Mouse (Mus musculus) heart, embryonic 11.5 days (tissue): ENCODE measurements around the gene Wdr31. TPM values are rescaled to one million over a fixed set of nuclear protein-coding genes. Genes with fewer than 3 reads are reported as not detected.

Experiments
- ATAC-seq: fragments of 200-750 bp; cut with Nextera tagmentation; replicated peaks from 2 replicates; pipeline ENCODE4 v1.8.0; 2017; ENCODE audit warnings: moderate library complexity; ENCODE audit not compliant: insufficient number of reproducible peaks, low FRiP score, low TSS enrichment
- H3K27ac ChIP-seq: fragments of 300-500 bp; sonication (generic); 2 replicates; pipeline ENCODE4 v1.5.1; 2014; ENCODE audit warnings: mild to moderate bottlenecking, low read depth, low read length
- H3K27me3 ChIP-seq: fragments of 300-500 bp; sonication (generic); 2 replicates; pipeline ENCODE4 v1.6.1; 2014; ENCODE audit warnings: mild to moderate bottlenecking, low read length, mixed read lengths; ENCODE audit not compliant: control insufficient read depth, insufficient read depth
- H3K36me3 ChIP-seq: fragments of 300-500 bp; sonication (generic); 2 replicates; pipeline ENCODE4 v1.6.1; 2014; ENCODE audit warnings: mild to moderate bottlenecking, low read length, moderate library complexity, mixed read lengths; ENCODE audit not compliant: control insufficient read depth, insufficient read depth
- H3K4me1 ChIP-seq: fragments of 300-500 bp; sonication (generic); 2 replicates; pipeline ENCODE4 v1.6.1; 2014; ENCODE audit warnings: low read length; ENCODE audit not compliant: control insufficient read depth, insufficient read depth
- H3K4me2 ChIP-seq: fragments of 300-500 bp; sonication (generic); 2 replicates; pipeline ENCODE4 v1.6.1; 2014; ENCODE audit warnings: mild to moderate bottlenecking, moderate library complexity
- H3K4me3 ChIP-seq: fragments of 300-500 bp; sonication (generic); 2 replicates; pipeline ENCODE4 v1.5.1; 2014; ENCODE audit warnings: low read depth, low read length
- H3K9ac ChIP-seq: fragments of 300-500 bp; sonication (generic); 2 replicates; pipeline ENCODE4 v1.6.1; 2014; ENCODE audit warnings: mild to moderate bottlenecking, low read depth, low read length, moderate library complexity
- H3K9me3 ChIP-seq: fragments of 300-500 bp; sonication (generic); replicated peaks from 2 replicates; pipeline ENCODE4 v1.6.1; 2016; ENCODE audit warnings: low read length; ENCODE audit not compliant: control insufficient read depth
- WGBS: fragments of 180-500 bp; shearing (Covaris S2); extraction: QIAGEN DNeasy Blood & Tissue Kit; methylation state at CpG from one replicate; pipeline ENCODE4 v1.1.7; 2014; ENCODE audit not compliant: insufficient replicate concordance; 5-methylcytosine and 5-hydroxymethylcytosine counted together
- polyA plus RNA-seq: library from polyadenylated mRNA; unstranded; fragments of >200 nt; fragmentation: Nextera tagmentation; extraction: Ambion mirVana; gene quantifications from 2 replicates; pipeline ENCODE4 v1.2.1, GENCODE M21; 2014

The Wdr31 gene
- polyA plus RNA-seq, 1 experiment from 2014 or later: 3.0 TPM

DNA sequence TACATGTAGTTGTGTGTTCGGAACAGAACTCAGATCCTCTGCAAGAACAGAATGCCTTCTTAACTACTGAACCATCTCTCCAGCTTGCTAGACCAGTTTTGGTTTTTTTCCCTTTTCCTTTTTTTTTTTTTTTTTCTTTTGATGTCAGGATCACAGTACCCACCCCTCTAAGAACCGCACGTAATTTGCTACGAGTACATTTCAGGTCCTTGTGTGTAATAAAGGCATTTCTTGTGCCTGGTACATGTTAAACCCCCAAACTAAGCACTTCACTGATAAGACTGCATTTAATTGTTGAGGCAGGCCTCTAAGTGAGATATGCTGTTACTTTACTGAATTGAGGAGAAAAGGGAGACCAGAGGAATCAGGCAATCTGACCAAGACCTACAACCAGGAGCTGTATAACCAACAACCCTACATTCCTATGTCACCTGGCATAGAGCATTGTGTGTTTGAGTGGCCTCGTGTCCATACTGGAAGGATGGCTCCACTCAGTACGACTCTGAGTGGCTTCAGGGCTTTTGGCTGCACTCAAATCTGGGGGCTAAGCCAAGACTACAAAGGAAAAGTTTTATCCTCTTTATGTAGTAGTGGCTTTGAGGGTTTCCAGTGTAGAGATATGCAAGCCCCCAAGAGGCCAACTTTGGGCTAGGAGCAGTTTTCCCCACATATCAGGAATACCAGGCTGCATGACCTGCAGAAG is 7.0 kb upstream of the Wdr31 start:
- Histone ChIP-seq H3K27ac (no peak overlapping the region), H3K9me3 (no peaks in the 10 kb centered on the region), H3K36me3 (no peaks in the 10 kb centered on the region), H3K9ac (no peak overlapping the region), H3K4me2 (no peak overlapping the region), H3K4me1 (peaks cover 4% of the 10 kb centered on the region; the same call in 1 of the 2 replicates), H3K27me3 (peaks cover 8% of the 10 kb centered on the region), H3K4me3 (no peak overlapping the region)
- ATAC-seq: no peak
- 74% methylated on average over 6 of the region's 6 CpGs for WGBS

DNA sequence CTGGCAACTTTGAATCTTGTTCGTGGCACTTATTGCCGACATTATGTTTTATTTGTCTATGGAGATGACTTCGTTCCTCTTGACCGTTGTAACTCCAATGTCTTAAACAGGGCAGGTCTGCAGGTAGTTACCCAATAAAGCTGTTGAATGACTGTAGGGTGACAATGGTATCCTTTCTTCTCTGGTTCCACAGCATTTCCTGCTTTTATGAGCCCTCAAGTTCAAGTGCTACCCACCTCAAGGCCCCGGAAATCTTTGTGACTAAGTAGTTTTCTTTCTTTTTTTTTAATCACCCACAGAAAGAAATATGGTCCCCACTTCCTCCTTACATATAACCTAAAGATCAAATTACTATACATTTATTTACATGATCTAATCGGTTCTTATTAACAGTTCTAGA is 5.1 kb upstream of the Wdr31 start:
- peaks cover 4% of the 10 kb centered on the region; the same call in 1 of the 2 replicates for H3K4me1 ChIP-seq
- H3K27ac ChIP-seq: no peak overlapping the region
- H3K9ac ChIP-seq: no peak overlapping the region
- peaks cover 8% of the 10 kb centered on the region for H3K27me3 ChIP-seq
- 83% methylated on average over 6 of the region's 6 CpGs for WGBS
- no peak overlapping the region for H3K4me3 ChIP-seq
- H3K36me3 ChIP-seq: no peaks in the 10 kb centered on the region
- H3K4me2 ChIP-seq: no peak overlapping the region
- H3K9me3 ChIP-seq: no peaks in the 10 kb centered on the region
- ATAC-seq: no peak

DNA sequence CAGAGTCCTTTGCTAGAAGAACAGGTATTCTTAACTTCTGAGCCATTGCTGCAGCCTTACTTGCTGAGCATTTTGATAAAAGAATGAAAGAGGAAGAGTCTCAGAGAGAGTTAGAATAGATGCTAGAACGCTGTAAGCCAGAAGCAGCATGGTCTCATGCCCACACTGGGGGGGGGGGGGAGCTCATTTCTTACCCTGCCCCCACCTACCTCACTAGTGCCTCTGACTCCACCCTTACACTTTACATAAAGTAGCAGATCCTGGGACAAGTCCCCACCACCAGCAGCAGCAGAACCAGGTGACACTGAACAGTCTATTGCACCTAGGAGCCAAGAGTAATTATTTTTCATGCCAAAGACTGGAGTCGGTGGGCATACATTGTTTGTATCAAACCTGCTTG is 4.4 kb upstream of the Wdr31 start:
- H3K4me2 ChIP-seq: no peak overlapping the region
- H3K4me1 ChIP-seq: peaks cover 3% of the 10 kb centered on the region; the same call in 1 of the 2 replicates
- H3K27me3 ChIP-seq: peaks cover 7% of the 10 kb centered on the region
- H3K9ac ChIP-seq: no peak overlapping the region
- WGBS: 86% methylated on average over 2 of the region's 2 CpGs
- no peaks in the 10 kb centered on the region for H3K36me3 ChIP-seq
- H3K27ac ChIP-seq: no peak overlapping the region
- ATAC-seq: no peak
- no peak overlapping the region for H3K4me3 ChIP-seq
- no peaks in the 10 kb centered on the region for H3K9me3 ChIP-seq

DNA sequence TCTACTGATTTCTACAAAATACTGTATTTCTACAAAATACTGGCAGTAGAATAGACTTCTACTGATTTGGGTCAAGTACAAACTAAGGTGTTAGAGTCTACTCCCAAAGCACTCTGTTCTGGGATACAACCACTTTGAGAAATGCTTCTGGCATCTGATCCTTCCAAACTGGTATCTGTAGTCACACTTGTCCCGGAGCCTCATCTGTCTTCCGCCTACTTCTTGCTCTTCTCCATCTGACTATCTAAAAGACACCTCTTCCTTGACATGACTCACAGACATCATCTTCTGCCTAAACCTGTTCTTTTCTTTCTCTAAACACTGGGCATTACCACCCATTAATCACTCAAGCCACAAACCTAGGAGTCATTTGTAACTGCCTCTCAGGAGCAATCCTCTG is 1.4 kb upstream of the Wdr31 start:
- no peak for ATAC-seq
- Histone ChIP-seq H3K4me1 (no peaks in the 10 kb centered on the region), H3K27ac (no peak overlapping the region), H3K4me2 (no peak overlapping the region), H3K9ac (no peak overlapping the region), H3K4me3 (no peak overlapping the region), H3K9me3 (no peaks in the 10 kb centered on the region), H3K36me3 (no peaks in the 10 kb centered on the region), H3K27me3 (no peaks in the 10 kb centered on the region)
- 87% methylated on average over 2 of the region's 2 CpGs for WGBS

DNA sequence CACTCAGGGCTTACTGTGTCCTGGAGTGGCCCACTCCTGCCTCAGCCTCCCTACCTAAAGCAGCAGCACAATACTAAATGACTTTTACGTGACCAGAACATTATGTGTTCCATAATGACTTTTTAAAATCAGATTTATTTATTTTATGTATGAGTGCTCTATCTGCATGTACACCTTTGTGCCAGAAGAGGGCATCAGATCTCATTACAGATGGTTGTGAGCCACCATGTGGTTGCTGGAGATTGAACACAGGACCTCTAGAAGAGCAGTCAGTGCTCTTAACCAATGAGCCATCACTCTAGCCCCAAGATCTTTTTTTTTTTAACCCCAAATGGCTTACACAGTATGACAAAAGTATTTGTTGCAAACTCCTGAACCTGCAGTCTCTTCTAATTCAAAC is 2.5 kb downstream of the Wdr31 start:
- no peak overlapping the region for H3K27ac ChIP-seq
- H3K4me2 ChIP-seq: no peak overlapping the region
- H3K9me3 ChIP-seq: no peaks in the 10 kb centered on the region
- 84% methylated on average over 1 of the region's 1 CpGs for WGBS
- no peaks in the 10 kb centered on the region for H3K27me3 ChIP-seq
- no peak for ATAC-seq
- H3K9ac ChIP-seq: no peak overlapping the region
- H3K36me3 ChIP-seq: no peaks in the 10 kb centered on the region
- no peaks in the 10 kb centered on the region for H3K4me1 ChIP-seq
- H3K4me3 ChIP-seq: no peak overlapping the region

DNA sequence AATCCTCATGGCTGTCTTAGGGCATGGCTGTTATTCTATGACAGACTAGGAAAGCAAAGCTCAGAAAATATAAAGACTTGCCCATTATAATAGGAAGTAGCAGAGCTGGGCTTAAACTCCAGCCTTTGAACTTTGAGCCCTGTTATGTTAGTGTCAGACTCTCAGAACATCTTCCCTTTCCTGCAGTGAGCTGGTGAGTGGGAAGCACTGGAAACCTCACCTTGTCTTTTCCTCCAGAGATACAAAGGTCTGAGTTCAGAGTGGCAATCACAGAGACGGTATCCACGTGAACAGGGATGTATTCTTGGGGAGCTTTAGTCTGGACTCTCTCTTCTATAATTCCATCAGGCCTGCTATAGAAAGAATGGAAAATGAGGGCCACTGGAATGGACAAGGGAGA is 7.6 kb downstream of the Wdr31 start:
- H3K4me1 ChIP-seq: no peaks in the 10 kb centered on the region
- no peaks in the 10 kb centered on the region for H3K27me3 ChIP-seq
- no peak for ATAC-seq
- H3K9me3 ChIP-seq: no peaks in the 10 kb centered on the region
- no peak overlapping the region for H3K4me3 ChIP-seq
- H3K27ac ChIP-seq: no peak overlapping the region
- H3K4me2 ChIP-seq: no peak overlapping the region
- no peaks in the 10 kb centered on the region for H3K36me3 ChIP-seq
- WGBS: 79% methylated on average over 2 of the region's 2 CpGs
- H3K9ac ChIP-seq: no peak overlapping the region

DNA sequence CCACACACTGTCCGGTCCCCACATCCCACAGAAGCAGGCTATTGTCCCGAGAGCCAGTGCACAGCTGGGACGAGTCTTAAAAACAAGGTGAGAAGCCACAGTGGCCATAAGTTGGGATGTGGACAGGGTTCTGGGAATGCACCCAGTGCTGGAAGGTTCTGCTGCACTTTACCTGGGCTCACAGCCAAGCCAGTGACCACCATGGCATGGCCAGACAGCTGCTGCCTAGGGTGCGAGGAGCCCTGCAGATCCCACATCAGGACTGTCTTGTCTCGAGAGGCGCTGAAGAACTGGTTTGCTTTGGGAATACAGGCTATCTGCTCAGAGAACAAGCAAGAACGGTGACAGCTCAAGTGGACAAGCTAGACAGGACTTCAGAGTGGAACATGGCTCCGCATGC is 10.3 kb downstream of the Wdr31 start:
- H3K27ac ChIP-seq: no peak overlapping the region
- no peak overlapping the region for H3K4me2 ChIP-seq
- no peak for ATAC-seq
- no peak overlapping the region for H3K9ac ChIP-seq
- H3K4me1 ChIP-seq: no peaks in the 10 kb centered on the region
- no peak overlapping the region for H3K4me3 ChIP-seq
- H3K36me3 ChIP-seq: no peaks in the 10 kb centered on the region
- no peaks in the 10 kb centered on the region for H3K27me3 ChIP-seq
- WGBS: 79% methylated on average over 8 of the region's 8 CpGs
- H3K9me3 ChIP-seq: no peaks in the 10 kb centered on the region

DNA sequence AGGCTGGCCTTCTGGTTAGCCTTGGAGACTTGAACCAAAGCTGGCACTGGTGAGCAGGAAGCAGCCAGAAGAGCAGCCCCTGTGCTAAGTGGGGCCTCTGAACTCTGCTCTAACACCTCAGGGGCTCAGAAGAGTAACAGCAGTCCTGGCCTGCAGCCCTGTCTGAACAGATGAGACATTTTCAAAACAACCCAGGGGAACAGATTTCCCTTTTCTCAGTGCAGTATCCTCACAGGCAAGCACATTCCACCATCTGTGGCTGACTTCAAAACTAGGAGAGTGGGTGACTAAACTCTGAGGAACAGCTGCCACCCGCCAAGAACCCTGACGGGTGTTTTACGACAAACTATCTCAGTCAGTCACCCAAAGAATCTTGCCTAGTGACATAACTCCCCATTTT is 11.6 kb downstream of the Wdr31 start:
- no peaks in the 10 kb centered on the region for H3K36me3 ChIP-seq
- no peak overlapping the region for H3K27ac ChIP-seq
- ATAC-seq: no peak
- no peak overlapping the region for H3K4me2 ChIP-seq
- no peaks in the 10 kb centered on the region for H3K4me1 ChIP-seq
- H3K27me3 ChIP-seq: no peaks in the 10 kb centered on the region
- no peaks in the 10 kb centered on the region for H3K9me3 ChIP-seq
- no peak overlapping the region for H3K9ac ChIP-seq
- H3K4me3 ChIP-seq: no peak overlapping the region
- 79% methylated on average over 3 of the region's 3 CpGs for WGBS

DNA sequence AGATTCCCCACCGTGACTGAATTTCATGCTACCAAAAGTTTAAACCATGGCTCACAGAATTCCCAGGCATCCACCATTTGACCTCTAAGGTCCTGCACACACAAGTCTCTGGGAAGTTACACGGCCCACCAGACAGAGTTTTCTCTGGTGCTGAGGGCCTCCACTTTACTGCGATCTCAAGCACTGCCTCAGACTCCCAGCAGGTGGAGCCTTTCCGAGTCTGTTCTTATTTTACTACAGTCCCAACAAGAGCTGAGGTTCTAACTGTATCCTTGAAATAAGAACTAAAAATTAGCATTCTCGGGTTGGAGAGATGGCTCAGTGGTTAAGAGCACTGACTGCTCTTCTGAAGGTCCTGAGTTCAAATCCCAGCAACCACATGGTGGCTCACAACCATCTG is 15.7 kb downstream of the Wdr31 start:
- H3K36me3 ChIP-seq: no peaks in the 10 kb centered on the region
- no peaks in the 10 kb centered on the region for H3K27me3 ChIP-seq
- no peak overlapping the region for H3K4me2 ChIP-seq
- H3K4me3 ChIP-seq: no peak overlapping the region
- no peaks in the 10 kb centered on the region for H3K9me3 ChIP-seq
- no peak for ATAC-seq
- WGBS: 47% methylated on average over 5 of the region's 5 CpGs
- no peaks in the 10 kb centered on the region for H3K4me1 ChIP-seq
- no peak overlapping the region for H3K9ac ChIP-seq
- H3K27ac ChIP-seq: no peak overlapping the region
